Mouse (Mus musculus) forebrain, embryonic 10.5 days (tissue): ENCODE measurements around the gene Slc30a3. TPM values are rescaled to one million over a fixed set of nuclear protein-coding genes. Genes with fewer than 3 reads are reported as not detected.

Experiments
- DNase-seq: peaks from one replicate; pipeline ENCODE4 v3.0.0-alpha.2; 2017; ENCODE audit warnings: low spot score; ENCODE audit errors: extremely low spot score
- H3K27ac ChIP-seq: fragments of 300-500 bp; sonication (generic); 2 replicates; pipeline ENCODE4 v1.5.1; 2016; ENCODE audit warnings: mild to moderate bottlenecking
- H3K27me3 ChIP-seq: fragments of 300-500 bp; sonication (generic); 2 replicates; pipeline ENCODE4 v1.6.1; 2016; ENCODE audit warnings: mild to moderate bottlenecking; ENCODE audit not compliant: poor library complexity, severe bottlenecking
- H3K36me3 ChIP-seq: fragments of 300-500 bp; sonication (generic); replicated peaks from 2 replicates; pipeline ENCODE4 v1.6.1; 2016; ENCODE audit warnings: mild to moderate bottlenecking, moderate library complexity
- H3K4me1 ChIP-seq: fragments of 300-500 bp; sonication (generic); 2 replicates; pipeline ENCODE4 v1.6.1; 2016
- H3K4me3 ChIP-seq: fragments of 300-500 bp; sonication (generic); 2 replicates; pipeline ENCODE4 v1.5.1; 2016; ENCODE audit warnings: mild to moderate bottlenecking, moderate library complexity
- H3K9me3 ChIP-seq: fragments of 300-500 bp; sonication (generic); 2 replicates; pipeline ENCODE4 v1.6.1; 2016; ENCODE audit warnings: mild to moderate bottlenecking, moderate library complexity
- WGBS: fragments of 180-500 bp; shearing (Covaris S2); methylation state at CpG from one replicate; pipeline ENCODE4 v1.1.7; 2016; 5-methylcytosine and 5-hydroxymethylcytosine counted together
- polyA plus RNA-seq: library from polyadenylated mRNA; unstranded; fragments of >200 nt; fragmentation: Nextera tagmentation; extraction: Ambion mirVana; gene quantifications from 2 replicates; pipeline ENCODE4 v1.2.1, GENCODE M21; 2016

Gene Slc30a3
- polyA plus RNA-seq, result 0.32 and 0.39 TPM in 2 replicates

- Histone ChIP-seq H3K36me3 (no peaks in the 10 kb centered on the region), H3K4me1 (no peaks in the 10 kb centered on the region), H3K27me3 (no peaks in the 10 kb centered on the region), H3K27ac (no peak within 1 kb of the TSS), H3K4me3 (no peak within 1 kb of the TSS), H3K9me3 (no peaks in the 10 kb centered on the region)
- DNase-seq, result no peak
- WGBS, result 93% methylated on average over 18 of the region's 18 CpGs
Measured at GRCm38 (mm10) chr5:31108000-31108490, at the start of gene Slc30a3. TSS of gene Slc30a3 (minus strand) at chr5:31108237.

GRCm38 (mm10) chr5:31154152-31154553, 46.1 kb upstream of the Slc30a3 start, which contains the start of gene Mpv17:
TSS of gene Mpv17 (minus strand) at chr5:31154251.
- Histone ChIP-seq H3K36me3 (peaks cover 47% of the 10 kb centered on the region), H3K9me3 (no peaks in the 10 kb centered on the region), H3K4me1 (peaks cover 18% of the 10 kb centered on the region), H3K27ac (peak within 1 kb of the TSS; percentile 84), H3K4me3 (peak within 1 kb of the TSS; percentile 72), H3K27me3 (no peaks in the 10 kb centered on the region)
- peak; percentile 87 for DNase-seq
- under 1% methylated on average over 19 of the region's 19 CpGs for WGBS

- DNase-seq, result no peak
- Histone ChIP-seq H3K27ac (peak overlapping the region; percentile 84), H3K4me3 (peak overlapping the region; percentile 72)
Measured at GRCm38 (mm10) chr5:31153516-31154151, 45.6 kb upstream of the Slc30a3 start.

GRCm38 (mm10) chr5:31151746-31152145, 43.7 kb upstream of the Slc30a3 start:
- Histone ChIP-seq H3K4me1 (peaks cover 18% of the 10 kb centered on the region), H3K36me3 (peaks cover 35% of the 10 kb centered on the region), H3K27ac (no peak overlapping the region), H3K9me3 (no peaks in the 10 kb centered on the region), H3K4me3 (no peak overlapping the region), H3K27me3 (no peaks in the 10 kb centered on the region)
- WGBS, result 91% methylated on average over 3 of the region's 3 CpGs
- no peak for DNase-seq

More at GRCm38 (mm10) chr5:31153516-31154151, 45.6 kb upstream of the Slc30a3 start:
- peaks cover 18% of the 10 kb centered on the region for H3K4me1 ChIP-seq
- H3K9me3 ChIP-seq, result no peaks in the 10 kb centered on the region
- H3K27me3 ChIP-seq, result no peaks in the 10 kb centered on the region
- 51% methylated on average over 6 of the region's 6 CpGs for WGBS
- H3K36me3 ChIP-seq, result peaks cover 42% of the 10 kb centered on the region

- no peak for DNase-seq
- no peaks in the 10 kb centered on the region for H3K27me3 ChIP-seq
- peaks cover 31% of the 10 kb centered on the region for H3K36me3 ChIP-seq
- no peak overlapping the region for H3K4me3 ChIP-seq
- H3K4me1 ChIP-seq, result peaks cover 17% of the 10 kb centered on the region
- 96% methylated on average over 4 of the region's 4 CpGs for WGBS
- no peak overlapping the region for H3K27ac ChIP-seq
- no peaks in the 10 kb centered on the region for H3K9me3 ChIP-seq
Measured at GRCm38 (mm10) chr5:31149781-31150180, 41.7 kb upstream of the Slc30a3 start.

- peaks cover 16% of the 10 kb centered on the region for H3K36me3 ChIP-seq
- no peaks in the 10 kb centered on the region for H3K9me3 ChIP-seq
- no peak for DNase-seq
- no peak overlapping the region for H3K27ac ChIP-seq
- 14% methylated on average over 9 of the region's 9 CpGs for WGBS
- peaks cover 63% of the 10 kb centered on the region for H3K27me3 ChIP-seq
- H3K4me3 ChIP-seq, result peak overlapping the region; percentile 45
- peaks cover 30% of the 10 kb centered on the region for H3K4me1 ChIP-seq
Measured at GRCm38 (mm10) chr5:31138968-31139425, 31.0 kb upstream of the Slc30a3 start.

GRCm38 (mm10) chr5:31138241-31138967, 30.4 kb upstream of the Slc30a3 start, which contains the start of gene Ucn:
TSS of gene Ucn (minus strand) at chr5:31138829.
- DNase-seq, result peak; percentile 26
- Histone ChIP-seq H3K9me3 (no peaks in the 10 kb centered on the region), H3K36me3 (peaks cover 12% of the 10 kb centered on the region), H3K4me3 (peak within 1 kb of the TSS; percentile 45), H3K27ac (no peak within 1 kb of the TSS), H3K4me1 (peaks cover 30% of the 10 kb centered on the region), H3K27me3 (peaks cover 69% of the 10 kb centered on the region)
- WGBS, result 1% methylated on average over 52 of the region's 52 CpGs

GRCm38 (mm10) chr5:31137658-31138057, 29.6 kb upstream of the Slc30a3 start:
- peak; percentile 31 for DNase-seq
- H3K27ac ChIP-seq, result no peak overlapping the region
- no peaks in the 10 kb centered on the region for H3K9me3 ChIP-seq
- WGBS, result under 1% methylated on average over 13 of the region's 13 CpGs
- H3K4me1 ChIP-seq, result peaks cover 30% of the 10 kb centered on the region
- H3K4me3 ChIP-seq, result peak overlapping the region; percentile 45
- H3K27me3 ChIP-seq, result peaks cover 71% of the 10 kb centered on the region
- H3K36me3 ChIP-seq, result peaks cover 10% of the 10 kb centered on the region

- peak; percentile 23 for DNase-seq
- WGBS, result under 1% methylated on average over 33 of the region's 33 CpGs
- peaks cover 30% of the 10 kb centered on the region for H3K4me1 ChIP-seq
- H3K4me3 ChIP-seq, result peak overlapping the region; percentile 45
- H3K36me3 ChIP-seq, result peaks cover 8% of the 10 kb centered on the region
- peaks cover 71% of the 10 kb centered on the region for H3K27me3 ChIP-seq
- H3K9me3 ChIP-seq, result no peaks in the 10 kb centered on the region
- no peak overlapping the region for H3K27ac ChIP-seq
Measured at GRCm38 (mm10) chr5:31136730-31137424, 28.8 kb upstream of the Slc30a3 start.

- WGBS, result 41% methylated on average over 5 of the region's 5 CpGs
- no peaks in the 10 kb centered on the region for H3K9me3 ChIP-seq
- DNase-seq, result no peak
- peaks cover under 1% of the 10 kb centered on the region; the same call in 1 of the 2 replicates for H3K27me3 ChIP-seq
- H3K4me3 ChIP-seq, result no peak overlapping the region
- no peak overlapping the region for H3K27ac ChIP-seq
- H3K4me1 ChIP-seq, result no peaks in the 10 kb centered on the region
- no peaks in the 10 kb centered on the region for H3K36me3 ChIP-seq
Measured at GRCm38 (mm10) chr5:31126050-31126449, 18.0 kb upstream of the Slc30a3 start.

GRCm38 (mm10) chr5:31123481-31123880, 15.4 kb upstream of the Slc30a3 start:
- H3K36me3 ChIP-seq, result no peaks in the 10 kb centered on the region
- no peak for DNase-seq
- H3K27me3 ChIP-seq, result no peaks in the 10 kb centered on the region
- H3K27ac ChIP-seq, result no peak overlapping the region
- H3K9me3 ChIP-seq, result no peaks in the 10 kb centered on the region
- WGBS, result 55% methylated on average over 2 of the region's 2 CpGs
- H3K4me3 ChIP-seq, result no peak overlapping the region
- H3K4me1 ChIP-seq, result no peaks in the 10 kb centered on the region

GRCm38 (mm10) chr5:31121111-31121510, 13.1 kb upstream of the Slc30a3 start:
- Histone ChIP-seq H3K4me3 (no peak overlapping the region), H3K9me3 (no peaks in the 10 kb centered on the region), H3K4me1 (no peaks in the 10 kb centered on the region), H3K27ac (no peak overlapping the region), H3K36me3 (no peaks in the 10 kb centered on the region), H3K27me3 (peaks cover 9% of the 10 kb centered on the region)
- DNase-seq, result no peak
- WGBS, result 90% methylated on average over 8 of the region's 8 CpGs
